Mouse (Mus musculus): ENCODE data around the gene Tep1.

DNA sequence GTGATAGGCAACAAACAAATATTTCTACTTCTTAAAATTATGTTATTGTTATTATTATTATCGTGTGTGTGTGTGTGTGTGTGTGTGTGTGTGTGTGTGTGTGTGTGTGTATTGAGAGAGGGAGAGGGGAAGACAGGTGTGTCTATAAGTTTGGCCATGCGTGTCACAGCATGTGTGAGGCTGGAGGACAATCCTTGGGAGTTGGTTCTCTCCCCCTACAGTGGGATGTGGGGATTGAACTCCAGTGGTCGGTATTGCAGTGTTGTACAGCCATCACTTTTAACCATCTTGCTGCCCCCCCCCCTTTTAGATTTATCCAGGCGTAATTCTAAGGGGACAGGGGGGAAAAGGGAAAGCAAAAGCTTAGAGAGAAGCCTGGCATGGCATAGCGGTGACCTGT, 1.7 kb downstream of the Tep1 start:
- TF ChIP-seq CTCF (IDR thresholded peaks at IDR 0.05; ENCODE audit: control insufficient read depth, insufficient read depth, insufficient replicate concordance, low read depth, low read length) (no peak), POLR2A (IDR thresholded peaks at IDR 0.05; ENCODE audit: control insufficient read depth, low read depth, low read length) (no peak)
